Mouse (Mus musculus): ENCODE data around the gene Myo9a. TPM values are rescaled to one million over a fixed set of nuclear protein-coding genes. Genes with fewer than 3 reads are reported as not detected.
A peak's percentile ranks its signal among the peaks of the same experiment; 100 is the strongest.

Myo9a gene
- total and polyA plus RNA-seq, 3 experiments: 3.3 to 131 (median 4.5) TPM

DNA sequence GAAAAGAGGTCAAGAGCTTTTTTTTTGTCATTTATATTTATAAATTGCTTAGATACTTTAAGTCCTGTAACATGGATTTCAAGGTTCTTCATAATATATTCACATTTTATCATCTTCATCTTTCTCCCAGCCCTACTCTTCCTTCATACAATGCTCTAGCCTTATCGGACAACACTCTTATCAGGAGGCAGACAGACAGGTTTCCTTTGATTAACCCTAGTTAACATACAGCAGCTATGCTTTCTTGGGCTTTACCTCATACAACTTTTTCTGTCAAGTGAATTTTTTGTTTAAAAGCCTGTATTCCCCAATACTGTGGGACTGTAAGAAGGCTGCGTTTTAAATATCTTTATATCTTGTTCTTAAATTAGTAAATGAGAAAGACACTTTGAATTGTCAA is 2.3 kb upstream of the Myo9a start:
- peak overlapping the region; percentile 89 for H3K27ac ChIP-seq (ENCODE audit: control insufficient read depth, low read depth, low read length)
- no peaks in the 10 kb centered on the region for H3K9me3 ChIP-seq (replicated peaks; ENCODE audit: insufficient read depth, low read length)
- H3K4me1 ChIP-seq (ENCODE audit: control insufficient read depth in 1 of 2, insufficient read depth in 2 of 2, low read length in 2 of 2): peaks cover 3 to 4% of the 10 kb centered on the region in 2 experiments; a peak in 3 of 4 replicates
- peak overlapping the region in 1 of 2 experiments; percentile 89; a peak in 2 of 4 replicates for H3K4me3 ChIP-seq (ENCODE audit: control insufficient read depth in 1 of 2, insufficient read depth in 1 of 2, low read depth in 2 of 2, low read length in 2 of 2)
- H3K79me2 ChIP-seq (ENCODE audit: control insufficient read depth, insufficient read depth, low read length, poor library complexity): peaks cover 7% of the 10 kb centered on the region
- DNase-seq (ENCODE audit: low read depth, low spot score): no peak
- peak overlapping the region; percentile 81; the same call in 1 of the 2 replicates for H3K9ac ChIP-seq (ENCODE audit: control insufficient read depth, low read depth, low read length, poor library complexity, severe bottlenecking)
- H3K27me3 ChIP-seq (ENCODE audit: control insufficient read depth in 1 of 2, insufficient read depth in 2 of 2, low read length in 2 of 2): no peaks in the 10 kb centered on the region
- peaks cover 0 to 6% of the 10 kb centered on the region in 2 experiments; a peak in 2 of 4 replicates for H3K36me3 ChIP-seq (ENCODE audit: control insufficient read depth in 1 of 2, insufficient read depth in 2 of 2, low read length in 2 of 2)
- TF ChIP-seq MAZ (IDR thresholded peaks at IDR 0.05; ENCODE audit: low read depth, low read length): no peak
- no peak for TF ChIP-seq MAX (IDR thresholded peaks at IDR 0.05; ENCODE audit: low read length)
- peak; percentile 57 to 60; a peak in 2 of 4 replicates for TF ChIP-seq EP300 (IDR thresholded peaks at IDR 0.05; ENCODE audit: low read depth in 1 of 2, low read length in 2 of 2)
- no peak for TF ChIP-seq KAT2A (conservative IDR thresholded peaks at IDR 0.05; ENCODE audit: low read depth, low read length)
- peak; percentile 28; the same call in 1 of the 2 replicates for TF ChIP-seq TAL1 (IDR thresholded peaks at IDR 0.05; ENCODE audit: low read length)
- no peak for TF ChIP-seq MEF2A (IDR thresholded peaks at IDR 0.05; ENCODE audit: extremely low read depth, insufficient replicate concordance, low read depth, low read length, poor library complexity, severe bottlenecking)
- TF ChIP-seq E2F4 (IDR thresholded peaks at IDR 0.05; ENCODE audit: borderline replicate concordance, low read depth, low read length): no peak
- TF ChIP-seq BHLHE40 (IDR thresholded peaks at IDR 0.05; ENCODE audit: borderline replicate concordance, low read depth, low read length): no peak
- no peak for TF ChIP-seq NRF1 (IDR thresholded peaks at IDR 0.05; ENCODE audit: insufficient read depth, low read depth, low read length, poor library complexity, severe bottlenecking)
- peak; percentile 41; the same call in 1 of the 2 replicates for TF ChIP-seq SIN3A (IDR thresholded peaks at IDR 0.05; ENCODE audit: low read length)
- TF ChIP-seq POLR2AphosphoS5 (IDR thresholded peaks at IDR 0.05; ENCODE audit: borderline replicate concordance, low read depth, low read length): no peak
- TF ChIP-seq GATA1 (IDR thresholded peaks at IDR 0.05; ENCODE audit: low read depth, low read length): peak; percentile 87
- TF ChIP-seq USF1 (IDR thresholded peaks at IDR 0.05; ENCODE audit: low read depth, low read length): no peak
- peak; percentile 76 for TF ChIP-seq TCF12 (IDR thresholded peaks at IDR 0.05; ENCODE audit: low read depth, low read length)
- no peak for TF ChIP-seq RAD21 (IDR thresholded peaks at IDR 0.05; ENCODE audit: low read depth, low read length)
- TF ChIP-seq MAFK (IDR thresholded peaks at IDR 0.05; ENCODE audit: borderline replicate concordance, low read depth, low read length): no peak
- peak; percentile 51 for TF ChIP-seq ETS1 (IDR thresholded peaks at IDR 0.05; ENCODE audit: low read depth, low read length)

GRCm38 (mm10) chr9:59748969-59749368 is 1.7 kb upstream of the Myo9a start:
- Histone ChIP-seq H3K9me3 (replicated peaks; ENCODE audit: insufficient read depth, low read length) (no peaks in the 10 kb centered on the region), H3K27me3 (ENCODE audit: control insufficient read depth in 1 of 2, insufficient read depth in 2 of 2, low read length in 2 of 2) (no peaks in the 10 kb centered on the region), H3K36me3 (ENCODE audit: control insufficient read depth in 1 of 2, insufficient read depth in 2 of 2, low read length in 2 of 2) (peaks cover 0 to 6% of the 10 kb centered on the region in 2 experiments; a peak in 2 of 4 replicates), H3K9ac (ENCODE audit: control insufficient read depth, low read depth, low read length, poor library complexity, severe bottlenecking) (peak overlapping the region; percentile 81), H3K4me3 (ENCODE audit: control insufficient read depth in 1 of 2, insufficient read depth in 1 of 2, low read depth in 2 of 2, low read length in 2 of 2) (peak overlapping the region; percentile 89 to 90), H3K27ac (ENCODE audit: control insufficient read depth, low read depth, low read length) (peak overlapping the region; percentile 89), H3K79me2 (ENCODE audit: control insufficient read depth, insufficient read depth, low read length, poor library complexity) (peaks cover 7% of the 10 kb centered on the region), H3K4me1 (ENCODE audit: control insufficient read depth in 1 of 2, insufficient read depth in 2 of 2, low read length in 2 of 2) (peaks cover 3 to 4% of the 10 kb centered on the region in 2 experiments; a peak in 3 of 4 replicates)
- DNase-seq (ENCODE audit: low read depth, low spot score): no peak
- TF ChIP-seq POLR2AphosphoS2 (IDR thresholded peaks at IDR 0.05; ENCODE audit: low read length) (no peak), BHLHE40 (IDR thresholded peaks at IDR 0.05; ENCODE audit: borderline replicate concordance, low read depth, low read length) (no peak), MAZ (IDR thresholded peaks at IDR 0.05; ENCODE audit: low read depth, low read length) (no peak), RAD21 (IDR thresholded peaks at IDR 0.05; ENCODE audit: low read depth, low read length) (no peak), NELFE (IDR thresholded peaks at IDR 0.05; ENCODE audit: low read depth, low read length) (peak; percentile 37), EP300 (IDR thresholded peaks at IDR 0.05; ENCODE audit: low read depth in 1 of 2, low read length in 2 of 2) (0 out of 4 replicates have a peak, but pooled peaks have one; percentile 8 to 16), NRF1 (IDR thresholded peaks at IDR 0.05; ENCODE audit: insufficient read depth, low read depth, low read length, poor library complexity, severe bottlenecking) (no peak), TBP (IDR thresholded peaks at IDR 0.05; ENCODE audit: low read depth, low read length) (peak; percentile 24; the same call in 1 of the 2 replicates), HCFC1 (IDR thresholded peaks at IDR 0.05; ENCODE audit: low read depth, low read length) (0 out of 2 replicates have a peak, but pooled peaks have one; percentile 0)
